Mouse (Mus musculus) neural tube, embryonic 10.5 days (tissue): ENCODE results near the gene Omt2b.
"Not testable (repeated sequence)": the region's sequence is repeated elsewhere in the genome, so short reads cannot be mapped to it uniquely, and the experiment has no call there.

Experiments
- DNase-seq: peaks from one replicate; pipeline ENCODE4 v3.0.0-alpha.2; 2017; ENCODE audit warnings: low spot score; ENCODE audit errors: extremely low spot score

Gene Omt2b

GRCm38 (mm10) chr9:78351504-78352220, 24.3 kb downstream of the Omt2b start:
- DNase-seq = no peak

- DNase-seq = no peak
These were observed 27.5 kb downstream of the Omt2b start for GRCm38 (mm10) chr9:78354665-78355578.

DNA sequence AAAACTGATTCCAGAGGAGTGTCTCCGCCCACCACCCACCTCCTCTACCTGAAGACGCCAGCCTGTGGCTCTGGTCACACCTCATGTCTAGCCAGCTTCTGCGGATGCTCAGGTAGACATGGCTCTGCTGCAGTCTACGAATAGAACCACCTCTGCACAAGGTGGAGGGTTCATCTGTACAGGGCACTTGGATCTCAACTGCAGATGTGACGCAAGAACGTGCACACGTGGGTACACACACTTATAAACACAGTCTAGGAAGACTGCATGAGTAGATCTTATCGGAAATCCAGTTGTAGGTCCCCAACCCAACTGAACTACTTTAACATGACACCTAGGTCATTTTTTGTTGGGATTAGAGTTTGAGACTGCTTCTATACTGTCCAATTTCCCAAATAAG, 28.2 kb downstream of the Omt2b start, which contains the start of gene Gsta2:
TSS of gene Gsta2 (minus strand) at position 178 of the 400 bp plus-strand sequence.
- DNase-seq = no peak

GRCm38 (mm10) chr9:78358053-78358452, 30.7 kb downstream of the Omt2b start:
- peak; percentile 62 for DNase-seq

GRCm38 (mm10) chr9:78359750-78360483, 32.5 kb downstream of the Omt2b start:
- no peak for DNase-seq

DNA sequence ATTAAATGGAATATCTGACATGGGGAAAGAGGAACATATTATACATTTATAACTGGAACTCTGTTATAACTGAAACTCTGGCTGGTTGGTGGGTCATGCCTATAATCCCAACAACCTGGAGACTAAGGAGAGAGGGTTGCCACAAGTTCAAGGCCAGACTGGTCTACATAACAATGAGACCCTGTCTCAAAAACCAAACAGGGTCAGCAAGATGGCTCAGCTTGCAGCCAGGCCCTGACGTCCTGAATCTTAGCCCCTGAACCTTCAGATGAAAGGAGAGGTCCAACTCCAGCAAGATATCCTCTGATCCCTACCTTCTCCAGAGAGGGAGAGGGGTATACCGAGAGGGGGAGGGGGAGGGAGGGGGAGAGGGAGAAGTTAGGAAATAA, 33.1 kb downstream of the Omt2b start:
- DNase-seq = no peak

- DNase-seq = no peak
These were observed 36.0 kb downstream of the Omt2b start for GRCm38 (mm10) chr9:78363374-78363773.

DNA sequence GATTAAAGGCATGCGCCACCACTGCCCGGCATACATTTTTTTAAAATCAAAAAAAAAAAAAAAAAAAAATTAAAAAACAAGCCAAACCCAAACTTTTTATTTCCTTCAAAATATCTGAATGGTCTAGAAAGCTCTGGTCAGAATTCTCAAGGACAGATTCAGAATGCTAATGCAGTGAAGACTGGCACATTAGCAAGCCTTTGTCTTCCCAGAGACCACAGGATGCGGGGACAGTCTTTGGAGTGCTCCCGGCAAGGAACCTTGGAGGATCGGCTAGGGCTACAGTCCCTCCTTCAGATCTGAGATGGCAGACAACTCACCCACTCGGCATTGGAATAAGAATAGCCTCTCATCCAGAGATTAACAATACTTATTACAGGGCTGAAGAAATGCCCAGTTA, 37.3 kb downstream of the Omt2b start:
- DNase-seq = no peak

DNA sequence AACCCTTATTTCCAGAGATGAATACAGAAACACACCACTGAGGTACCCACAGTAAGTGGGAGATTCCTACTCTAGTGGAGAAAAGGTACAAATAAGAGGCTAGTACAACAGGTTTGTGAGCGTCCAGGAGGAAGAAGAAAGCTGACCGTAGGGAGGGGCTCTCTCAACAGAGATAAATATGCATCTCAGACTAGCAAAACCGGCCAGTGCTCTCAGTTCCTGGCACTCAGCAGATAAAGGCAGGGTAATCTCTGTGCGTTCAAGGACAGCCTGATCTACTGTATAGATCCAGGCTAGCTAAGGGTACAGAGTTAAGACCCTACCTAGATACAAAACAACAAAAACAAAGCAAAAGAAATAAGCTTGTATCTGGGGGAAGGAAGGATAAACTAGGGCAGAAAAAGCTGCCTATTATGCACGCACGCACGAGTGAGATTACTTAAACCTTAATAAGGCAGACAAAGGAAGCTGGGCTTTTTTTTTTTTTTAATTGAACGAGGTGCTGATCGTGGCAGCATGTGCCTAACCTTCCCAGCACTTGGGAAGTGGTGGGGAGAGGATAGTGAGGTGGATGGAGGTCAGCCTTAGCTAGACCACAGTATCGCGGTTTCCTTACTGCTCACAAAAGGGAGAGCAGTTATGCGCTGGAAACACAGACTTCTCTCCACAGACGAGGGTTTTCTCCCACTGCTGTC, 38.6 kb downstream of the Omt2b start:
- no peak for DNase-seq

DNA sequence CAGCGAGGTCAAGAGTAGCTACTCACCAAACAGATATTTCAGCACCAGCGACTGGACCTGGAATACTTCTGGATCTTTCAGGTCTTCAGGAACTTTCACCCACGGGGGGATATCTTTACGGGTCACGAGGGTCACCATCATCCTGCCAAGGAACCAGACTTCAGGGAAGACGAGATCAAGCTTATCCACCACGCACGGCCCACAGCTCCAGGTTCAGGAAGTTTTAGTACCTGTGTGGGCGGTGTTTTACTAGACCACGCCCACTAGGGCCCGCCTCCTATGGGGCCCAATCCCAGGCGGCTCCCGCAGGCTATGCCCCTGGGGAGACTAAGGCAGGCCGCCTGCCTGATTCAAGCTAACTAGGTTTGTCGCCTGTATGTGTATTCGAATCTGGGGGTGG, 40.6 kb downstream of the Omt2b start, which contains the start of gene Dppa5a:
TSS of gene Dppa5a (minus strand) at position 219 of the 400 bp plus-strand sequence.
- not testable (repeated sequence) for DNase-seq

DNA sequence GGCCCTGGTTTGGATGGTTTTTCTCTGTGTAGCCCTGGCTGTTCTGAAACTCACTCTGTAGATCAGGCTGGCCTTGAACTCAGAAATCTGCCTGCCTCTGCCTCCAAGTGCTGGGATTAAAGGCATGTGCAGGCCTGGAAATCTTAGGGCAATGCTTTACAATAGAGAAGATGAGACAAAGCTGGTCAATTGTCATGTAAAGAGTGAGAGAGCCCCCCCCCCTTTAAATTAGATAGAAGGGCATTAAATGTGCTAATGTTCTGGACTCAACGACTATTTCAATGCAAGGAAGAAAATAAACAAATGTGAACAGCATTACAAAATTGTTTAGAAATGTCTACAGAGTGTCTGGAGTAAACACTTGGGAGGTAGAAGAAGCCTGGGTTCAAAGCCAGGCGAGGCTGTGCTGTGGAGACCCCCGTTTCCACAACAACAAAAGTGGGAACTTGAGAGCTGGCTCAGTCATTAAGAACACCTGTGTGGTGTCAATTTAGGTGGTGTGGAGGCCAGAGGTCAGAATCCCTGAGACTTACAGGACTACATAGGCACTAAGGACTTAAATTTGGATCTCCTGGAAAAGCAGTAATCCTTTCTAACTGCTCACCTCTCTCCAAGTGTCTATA, 41.4 kb downstream of the Omt2b start:
- no peak for DNase-seq

GRCm38 (mm10) chr9:78369349-78369748, 42.0 kb downstream of the Omt2b start:
- DNase-seq = no peak

DNA sequence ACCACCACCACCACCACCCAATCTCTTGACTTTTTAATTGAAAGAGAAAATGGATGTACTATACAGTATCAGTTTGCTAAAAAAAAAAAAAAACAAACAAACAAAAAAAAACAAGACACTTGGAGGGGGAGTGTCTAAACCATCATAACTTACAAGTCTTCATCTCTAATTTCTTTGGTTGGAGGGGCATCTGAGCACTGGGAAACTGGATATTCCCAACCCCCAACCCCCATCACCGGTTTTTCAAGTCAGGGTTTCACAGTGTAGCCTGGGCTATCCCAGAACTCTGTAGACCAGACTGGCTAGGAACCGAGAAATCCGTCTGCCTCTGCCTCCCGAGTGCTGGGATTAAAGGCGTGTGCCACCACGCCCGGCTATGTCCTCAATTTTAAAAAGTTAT, 42.4 kb downstream of the Omt2b start:
- no peak for DNase-seq

DNA sequence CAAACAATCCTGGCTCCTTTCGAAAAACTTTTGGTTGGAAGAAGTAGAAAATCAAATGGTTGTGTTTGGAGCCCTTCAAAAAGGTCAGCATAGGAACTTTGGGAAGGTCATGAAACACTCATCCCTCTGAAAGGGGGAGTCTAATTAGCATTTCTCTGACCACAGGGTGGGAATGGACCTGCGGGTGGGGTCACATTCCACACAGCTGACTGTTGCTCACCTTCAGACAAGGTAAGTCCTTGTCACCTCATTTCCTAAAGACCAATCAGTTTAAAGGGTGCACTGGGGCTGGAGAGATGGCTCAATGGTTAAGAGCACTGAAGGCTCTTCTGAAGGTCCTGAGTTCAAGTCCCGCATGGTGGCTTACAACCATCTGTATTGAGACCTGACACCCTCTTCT, 44.1 kb downstream of the Omt2b start:
- no peak for DNase-seq

- DNase-seq = no peak
These were observed 45.6 kb downstream of the Omt2b start for GRCm38 (mm10) chr9:78372827-78373504.

- no peak for DNase-seq
These were observed 47.0 kb downstream of the Omt2b start for GRCm38 (mm10) chr9:78374397-78374796.

GRCm38 (mm10) chr9:78374885-78375389, 47.5 kb downstream of the Omt2b start:
- DNase-seq = no peak

GRCm38 (mm10) chr9:78375486-78375885, 48.1 kb downstream of the Omt2b start:
- no peak for DNase-seq

DNA sequence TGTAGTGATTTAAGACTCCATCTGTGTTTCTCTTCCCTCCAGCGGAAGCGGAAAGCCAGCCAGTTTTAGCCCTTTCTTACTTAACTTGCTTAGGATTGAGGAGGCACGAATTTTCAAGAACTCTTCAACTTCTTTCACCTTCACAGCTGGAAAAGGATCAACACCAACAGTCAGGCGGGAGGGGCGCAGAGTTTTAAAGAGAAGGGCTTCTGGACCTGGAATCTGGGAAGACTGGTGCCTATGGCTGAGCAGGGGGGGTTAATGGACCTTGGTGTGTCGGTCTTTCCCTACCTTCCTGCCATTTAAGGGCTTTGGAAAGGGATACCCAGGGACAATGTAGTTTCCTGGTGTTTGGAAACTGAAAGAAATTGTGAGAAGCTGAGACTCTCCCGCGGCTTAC, 50.2 kb downstream of the Omt2b start:
- peak; percentile 15 for DNase-seq
